Mouse (Mus musculus) MEL (cell line): ENCODE results near the gene Zc3h10. TPM values are rescaled to one million over a fixed set of nuclear protein-coding genes. Genes with fewer than 3 reads are reported as not detected.
A peak's percentile ranks its signal among the peaks of the same experiment; 100 is the strongest.

Experiments
- DNase-seq: peaks from one replicate; pipeline ENCODE4 v3.0.0; 2011; ENCODE audit warnings: low read depth, low spot score
- H3K27ac ChIP-seq: 2 replicates; pipeline ENCODE4 v1.5.1; 2012; ENCODE audit warnings: low read depth, mild to moderate bottlenecking, control low read depth, low read length, moderate library complexity; ENCODE audit not compliant: control insufficient read depth
- H3K27me3 ChIP-seq, 2 experiments: fragments of 150-350 bp in 1 of 2; sonication (generic) in 1 of 2; 2 replicates each; pipeline ENCODE4 v1.6.1; 2012; ENCODE audit warnings: low read length in 2 of 2, mild to moderate bottlenecking in 2 of 2, improper control_type of control experiment in 1 of 2, moderate library complexity in 1 of 2; ENCODE audit not compliant: insufficient read depth in 2 of 2, control insufficient read depth in 1 of 2
- H3K36me3 ChIP-seq, 2 experiments: 2 replicates each; pipeline ENCODE4 v1.6.1; 2012 to 2014; ENCODE audit warnings: low read length in 2 of 2, improper control_type of control experiment in 1 of 2, inconsistent platforms in 1 of 2, mild to moderate bottlenecking in 1 of 2; ENCODE audit not compliant: insufficient read depth in 2 of 2, control insufficient read depth in 1 of 2
- H3K4me1 ChIP-seq, 2 experiments: fragments of 150-350 bp in 1 of 2; sonication (generic) in 1 of 2; 2 replicates each; pipeline ENCODE4 v1.6.1; 2012; ENCODE audit warnings: low read length in 2 of 2, improper control_type of control experiment in 1 of 2, mild to moderate bottlenecking in 1 of 2; ENCODE audit not compliant: insufficient read depth in 2 of 2, control insufficient read depth in 1 of 2
- H3K4me3 ChIP-seq, 2 experiments: fragments of 150-350 bp in 1 of 2; sonication (generic) in 1 of 2; 2 replicates each; pipeline ENCODE4 v1.5.1; 2012; ENCODE audit warnings: low read depth in 2 of 2, low read length in 2 of 2, mild to moderate bottlenecking in 2 of 2, moderate library complexity in 2 of 2, control low read depth in 1 of 2, improper control_type of control experiment in 1 of 2; ENCODE audit not compliant: control insufficient read depth in 1 of 2, insufficient read depth in 1 of 2
- H3K79me2 ChIP-seq: 2 replicates; pipeline ENCODE4 v1.6.1; 2012; ENCODE audit warnings: mild to moderate bottlenecking, low read length, moderate library complexity; ENCODE audit not compliant: control insufficient read depth, poor library complexity, insufficient read depth
- H3K9ac ChIP-seq: 2 replicates; pipeline ENCODE4 v1.6.1; 2012; ENCODE audit warnings: low read depth, mild to moderate bottlenecking, control low read depth, low read length, moderate library complexity; ENCODE audit not compliant: control insufficient read depth, poor library complexity, severe bottlenecking
- H3K9me3 ChIP-seq: fragments of 150-350 bp; sonication (generic); replicated peaks from 2 replicates; pipeline ENCODE4 v1.6.1; 2012; ENCODE audit warnings: mild to moderate bottlenecking, low read length, improper control_type of control experiment, moderate library complexity; ENCODE audit not compliant: insufficient read depth
- BHLHE40 ChIP-seq: IDR thresholded peaks from 2 replicates; pipeline ENCODE4 v1.6.1; 2012; ENCODE audit warnings: low read depth, mild to moderate bottlenecking, inconsistent platforms, low read length, improper control_type of control experiment, borderline replicate concordance
- CHD1 ChIP-seq: IDR thresholded peaks from 2 replicates; pipeline ENCODE4 v1.6.1; 2012; ENCODE audit warnings: low read depth, mild to moderate bottlenecking, inconsistent platforms, low read length, improper control_type of control experiment
- CHD2 ChIP-seq: IDR thresholded peaks from 2 replicates; pipeline ENCODE4 v1.6.1; 2011; ENCODE audit warnings: low read length, improper control_type of control experiment
- CTCF ChIP-seq, 3 experiments: IDR thresholded peaks in 2 of 3; conservative IDR thresholded peaks in 1 of 3; 2 replicates each; pipeline ENCODE4 v1.5.1; 2011 to 2012; ENCODE audit warnings: low read length in 3 of 3, low read depth in 2 of 3, mild to moderate bottlenecking in 2 of 3, improper control_type of control experiment in 1 of 3, inconsistent platforms in 1 of 3, mixed read lengths in 1 of 3, moderate library complexity in 1 of 3; ENCODE audit not compliant: control insufficient read depth in 1 of 3, insufficient read depth in 1 of 3, poor library complexity in 1 of 3, severe bottlenecking in 1 of 3
- ELF1 ChIP-seq: IDR thresholded peaks from 2 replicates; pipeline ENCODE4 v1.6.1; 2014; ENCODE audit warnings: low read depth, mild to moderate bottlenecking, inconsistent platforms, low read length, improper control_type of control experiment, moderate library complexity
- EP300 ChIP-seq, 2 experiments: IDR thresholded peaks; 2 replicates each; pipeline ENCODE4 v1.6.1; 2011; ENCODE audit warnings: improper control_type of control experiment in 2 of 2, low read length in 2 of 2, low read depth in 1 of 2, mild to moderate bottlenecking in 1 of 2
- ETS1 ChIP-seq: IDR thresholded peaks from 2 replicates; pipeline ENCODE4 v1.6.1; 2012; ENCODE audit warnings: low read depth, mild to moderate bottlenecking, inconsistent platforms, low read length, improper control_type of control experiment, moderate library complexity
- GABPA ChIP-seq: IDR thresholded peaks from 2 replicates; pipeline ENCODE4 v1.6.1; 2012; ENCODE audit warnings: low read depth, mild to moderate bottlenecking, inconsistent platforms, low read length, improper control_type of control experiment, moderate library complexity
- GATA1 ChIP-seq: IDR thresholded peaks from 2 replicates; pipeline ENCODE4 v1.6.1; 2011; ENCODE audit warnings: low read depth, low read length, improper control_type of control experiment
- KAT2A ChIP-seq: conservative IDR thresholded peaks from 2 replicates; pipeline ENCODE4 v1.6.1; 2012; ENCODE audit warnings: low read depth, low read length, improper control_type of control experiment, inconsistent platforms
- MAFK ChIP-seq: IDR thresholded peaks from 2 replicates; pipeline ENCODE4 v1.6.1; 2011; ENCODE audit warnings: low read depth, mild to moderate bottlenecking, low read length, improper control_type of control experiment, borderline replicate concordance
- MAZ ChIP-seq: IDR thresholded peaks from 2 replicates; pipeline ENCODE4 v1.6.1; 2012; ENCODE audit warnings: low read depth, mild to moderate bottlenecking, inconsistent platforms, low read length, improper control_type of control experiment
- MEF2A ChIP-seq: IDR thresholded peaks from 2 replicates; pipeline ENCODE4 v1.6.1; 2014; ENCODE audit warnings: low read depth, mild to moderate bottlenecking, inconsistent platforms, low read length, improper control_type of control experiment; ENCODE audit not compliant: poor library complexity, insufficient replicate concordance, severe bottlenecking; ENCODE audit errors: extremely low read depth
- MYB ChIP-seq: IDR thresholded peaks from 2 replicates; pipeline ENCODE4 v1.6.1; 2011; ENCODE audit warnings: mild to moderate bottlenecking, low read depth, low read length, improper control_type of control experiment
- NELFE ChIP-seq: IDR thresholded peaks from 2 replicates; pipeline ENCODE4 v1.6.1; 2011; ENCODE audit warnings: low read depth, low read length, improper control_type of control experiment
- NRF1 ChIP-seq: IDR thresholded peaks from 2 replicates; pipeline ENCODE4 v1.6.1; 2014; ENCODE audit warnings: low read depth, mild to moderate bottlenecking, inconsistent platforms, low read length, improper control_type of control experiment, moderate library complexity; ENCODE audit not compliant: poor library complexity, insufficient read depth, severe bottlenecking
- POLR2AphosphoS2 ChIP-seq: IDR thresholded peaks from 2 replicates; pipeline ENCODE4 v1.6.1; 2011; ENCODE audit warnings: low read length, improper control_type of control experiment
- POLR2AphosphoS5 ChIP-seq: IDR thresholded peaks from 2 replicates; pipeline ENCODE4 v1.6.1; 2012; ENCODE audit warnings: low read depth, borderline replicate concordance, mild to moderate bottlenecking, inconsistent platforms, low read length, moderate library complexity, mixed read lengths
- RAD21 ChIP-seq: IDR thresholded peaks from 2 replicates; pipeline ENCODE4 v1.6.1; 2011; ENCODE audit warnings: mild to moderate bottlenecking, low read depth, low read length, improper control_type of control experiment
- RCOR1 ChIP-seq: IDR thresholded peaks from 2 replicates; pipeline ENCODE4 v1.6.1; 2012; ENCODE audit warnings: low read depth, mild to moderate bottlenecking, inconsistent platforms, low read length, improper control_type of control experiment
- SMC3 ChIP-seq: IDR thresholded peaks from 2 replicates; pipeline ENCODE4 v1.6.1; 2011; ENCODE audit warnings: low read depth, low read length, improper control_type of control experiment
- USF2 ChIP-seq, 2 experiments: IDR thresholded peaks; 2 replicates each; pipeline ENCODE4 v1.6.1; 2011 to 2012; ENCODE audit warnings: improper control_type of control experiment in 2 of 2, low read length in 2 of 2, borderline replicate concordance in 1 of 2, inconsistent platforms in 1 of 2, low read depth in 1 of 2, mild to moderate bottlenecking in 1 of 2; ENCODE audit not compliant: insufficient read depth in 1 of 2
- ZKSCAN1 ChIP-seq: IDR thresholded peaks from 2 replicates; pipeline ENCODE4 v1.6.1; 2012; ENCODE audit warnings: low read depth, mild to moderate bottlenecking, inconsistent platforms, low read length, improper control_type of control experiment, moderate library complexity
- ZMIZ1 ChIP-seq: IDR thresholded peaks from 2 replicates; pipeline ENCODE4 v1.6.1; 2012; ENCODE audit warnings: low read depth, mild to moderate bottlenecking, inconsistent platforms, low read length, improper control_type of control experiment, moderate library complexity
- ZNF384 ChIP-seq: IDR thresholded peaks from 2 replicates; pipeline ENCODE4 v1.6.1; 2012; ENCODE audit warnings: low read depth, mild to moderate bottlenecking, inconsistent platforms, low read length, improper control_type of control experiment
- polyA plus RNA-seq, 2 experiments: library from polyadenylated mRNA; stranded (reverse) in 1 of 2; unstranded in 1 of 2; fragments of >175 nt in 1 of 2; fragments of >200 nt in 1 of 2; gene quantifications; 2 replicates each; pipeline versions ENCODE4 v1.2.1 to v1.2.4; 2012; ENCODE audit warnings: low replicate concordance in 2 of 2, low read depth in 1 of 2; ENCODE audit not compliant: insufficient read length in 2 of 2, insufficient read depth in 1 of 2, missing spikeins in 1 of 2
- total RNA-seq: library from RNA; depleted of rRNA; stranded (reverse); fragments of 300-350 nt; gene quantifications from 2 replicates; pipeline ENCODE4 v1.2.3, GENCODE M21; 2012

Gene Zc3h10
- total and polyA plus RNA-seq, 3 experiments, result 14.6 to 17.3 TPM; not detected in 1

GRCm38 (mm10) chr10:128579298-128579697 lies 31.7 kb upstream of the Zc3h10 start:
- DNase-seq, result no peak
- Histone ChIP-seq H3K27ac (no peak overlapping the region), H3K4me3 (no peak overlapping the region), H3K4me1 (no peaks in the 10 kb centered on the region), H3K9ac (no peak overlapping the region), H3K27me3 (peaks cover 0 to 5% of the 10 kb centered on the region in 2 experiments; a peak in 3 of 4 replicates), H3K36me3 (no peaks in the 10 kb centered on the region), H3K9me3 (no peaks in the 10 kb centered on the region), H3K79me2 (no peaks in the 10 kb centered on the region)
- TF ChIP-seq NRF1 (no peak), KAT2A (no peak), ELF1 (no peak), BHLHE40 (no peak), POLR2AphosphoS5 (no peak), ZKSCAN1 (no peak)

GRCm38 (mm10) chr10:128578330-128578729 lies 30.8 kb upstream of the Zc3h10 start:
- H3K27me3 ChIP-seq, result peaks cover 0 to 5% of the 10 kb centered on the region in 2 experiments; a peak in 3 of 4 replicates
- no peak for TF ChIP-seq RAD21
- no peak for TF ChIP-seq POLR2AphosphoS2
- TF ChIP-seq, all 39 proteins: peak for 0
- Histone ChIP-seq H3K27ac (no peak overlapping the region), H3K9ac (no peak overlapping the region), H3K36me3 (no peaks in the 10 kb centered on the region), H3K79me2 (no peaks in the 10 kb centered on the region), H3K4me1 (no peaks in the 10 kb centered on the region), H3K9me3 (no peaks in the 10 kb centered on the region), H3K4me3 (no peak overlapping the region)
- no peak for DNase-seq

- Histone ChIP-seq H3K27me3 (peaks cover 1 to 3% of the 10 kb centered on the region in 2 experiments), H3K4me3 (no peak overlapping the region), H3K27ac (no peak overlapping the region), H3K79me2 (no peaks in the 10 kb centered on the region), H3K9ac (no peak overlapping the region), H3K4me1 (no peaks in the 10 kb centered on the region), H3K9me3 (no peaks in the 10 kb centered on the region), H3K36me3 (no peaks in the 10 kb centered on the region)
- DNase-seq, result peak; percentile 61
- TF ChIP-seq GABPA (no peak), KAT2A (no peak), ETS1 (no peak), NELFE (no peak), MEF2A (no peak), ZNF384 (no peak), MAZ (no peak), BHLHE40 (no peak), CHD1 (no peak), RCOR1 (no peak), GATA1 (no peak), SMC3 (peak; percentile 51), NRF1 (no peak), ZMIZ1 (no peak), MYB (no peak), MAFK (no peak), CTCF (IDR thresholded peaks at IDR 0.05 in 2 of 3, conservative IDR thresholded peaks at IDR 0.05 in 1 of 3; ENCODE audit: control insufficient read depth in 1 of 3, insufficient read depth in 1 of 3, low read depth in 2 of 3, low read length in 3 of 3, poor library complexity in 1 of 3, severe bottlenecking in 1 of 3) (peak; percentile 71 to 72 (median 72)), EP300 (IDR thresholded peaks at IDR 0.05; ENCODE audit: low read depth in 1 of 2, low read length in 2 of 2) (no peak), ELF1 (no peak), USF2 (IDR thresholded peaks at IDR 0.05; ENCODE audit: borderline replicate concordance in 1 of 2, insufficient read depth in 1 of 2, low read depth in 1 of 2, low read length in 2 of 2) (no peak), POLR2AphosphoS2 (no peak), RAD21 (peak; percentile 32), CHD2 (no peak)
Observed at GRCm38 (mm10) chr10:128575063-128575462, 27.5 kb upstream of the Zc3h10 start.
